Mouse (Mus musculus): ENCODE results near the gene Otud7b.
A peak's percentile ranks its signal among the peaks of the same experiment; 100 is the strongest.
"Not testable (repeated sequence)": the region's sequence is repeated elsewhere in the genome, so short reads cannot be mapped to it uniquely, and the experiment has no call there.

Gene Otud7b

DNA sequence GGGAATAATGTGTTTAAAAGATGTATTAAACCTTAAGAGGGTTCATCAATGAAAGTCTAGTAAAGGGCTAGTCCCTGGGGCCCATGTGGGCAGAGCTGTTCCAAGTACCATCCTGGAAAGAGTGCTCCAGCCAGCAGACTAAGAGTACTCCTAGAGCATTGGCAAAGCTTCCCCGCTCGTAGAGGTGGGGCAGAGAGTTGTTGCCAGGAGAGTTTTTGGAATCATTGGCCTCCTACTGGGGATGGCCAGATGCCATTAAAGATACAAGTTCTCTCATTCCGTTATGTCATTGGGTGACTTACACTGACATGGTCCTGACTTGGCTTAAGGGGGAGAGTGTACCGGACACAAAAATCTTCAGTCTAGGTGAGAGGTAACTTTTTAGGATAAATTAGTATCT is 75.2 kb downstream of the Otud7b start:
- DNase-seq (ENCODE audit: low spot score) = no peak

DNA sequence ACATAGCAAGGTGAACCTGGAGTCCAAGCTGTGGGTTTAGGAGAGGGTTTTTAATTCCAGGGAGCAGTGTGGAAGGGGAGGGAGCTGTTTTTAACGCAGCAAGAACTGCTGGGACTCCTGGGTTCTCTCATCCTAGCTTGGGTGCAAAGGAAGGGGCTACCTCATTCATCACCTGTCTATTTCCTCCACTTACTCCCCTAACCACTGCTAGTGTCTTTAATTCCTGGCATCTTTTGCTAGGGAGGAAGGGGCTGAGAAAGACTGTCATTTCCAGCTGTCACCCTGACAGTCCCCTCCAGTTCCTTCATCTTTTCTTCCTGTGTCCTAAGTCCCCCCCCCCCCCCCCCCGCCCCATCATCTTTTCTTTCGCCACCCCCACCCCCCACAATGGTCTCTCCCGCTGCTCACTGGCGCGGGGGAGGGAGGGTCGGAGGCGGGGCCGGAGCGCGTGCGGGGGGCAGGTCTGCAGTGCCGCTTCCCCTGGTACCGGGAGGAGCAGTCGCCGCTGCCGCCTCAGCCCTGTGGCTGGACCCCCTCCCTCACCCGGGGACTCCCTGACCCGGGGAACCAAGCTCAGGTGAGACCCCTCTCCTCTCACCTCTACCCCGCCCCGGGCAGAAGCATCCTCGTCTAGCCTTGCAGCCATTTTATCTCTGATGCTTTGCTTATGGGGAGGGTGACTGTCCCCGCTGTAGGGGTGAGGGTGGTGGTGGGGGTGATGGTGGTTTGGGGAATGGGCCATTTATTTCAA is 76.6 kb downstream of the Otud7b start, which contains the start of gene Sv2a:
Sv2a (plus strand) TSS at position 425 of the 751 bp plus-strand sequence.
- peak; percentile 70 for DNase-seq (ENCODE audit: low spot score)

DNA sequence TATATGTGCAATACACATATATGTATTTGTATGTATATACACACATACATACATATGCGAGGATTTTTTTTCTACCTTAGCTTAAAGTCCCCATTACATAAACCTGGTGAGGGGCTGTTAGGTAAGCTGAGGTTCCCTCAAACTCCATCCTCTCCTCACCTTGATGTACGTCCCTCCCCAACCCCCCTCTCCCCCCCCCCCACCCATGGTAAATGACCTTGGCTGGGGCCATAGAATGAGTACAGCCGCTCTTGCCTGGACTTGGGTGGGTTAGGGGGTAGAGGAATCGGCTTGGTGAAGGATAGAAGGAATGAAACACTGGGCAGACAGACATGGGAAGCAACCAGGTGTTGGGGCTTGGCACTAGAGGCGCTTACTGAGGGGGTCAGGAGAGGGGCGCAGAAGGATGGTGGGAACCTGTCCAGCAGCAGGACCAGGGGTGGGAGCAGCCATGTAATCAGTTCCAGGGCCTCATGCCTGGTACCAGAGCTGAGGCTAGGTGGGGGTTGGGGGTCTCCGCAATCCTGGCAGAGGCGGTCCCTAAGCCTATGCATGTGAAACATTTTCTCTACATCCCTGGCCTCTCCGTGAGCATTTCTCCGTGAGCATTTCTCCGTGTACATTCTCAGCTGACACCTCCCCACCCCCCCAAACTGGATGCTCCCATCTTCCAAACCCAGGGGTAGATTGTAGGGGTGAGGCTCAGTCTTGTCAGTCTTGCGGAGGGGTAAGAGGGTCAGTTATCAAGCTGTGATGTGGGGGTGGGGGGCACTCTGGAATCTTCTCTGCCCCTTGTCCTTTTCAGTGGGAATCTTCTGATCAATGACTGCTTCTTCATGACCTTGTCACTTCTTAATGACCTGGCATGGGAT is 77.4 kb downstream of the Otud7b start:
- no peak for DNase-seq (ENCODE audit: low spot score)

- DNase-seq (ENCODE audit: low spot score) = no peak
Measured at GRCm38 (mm10) chr3:96182382-96182776, 78.1 kb downstream of the Otud7b start.

DNA sequence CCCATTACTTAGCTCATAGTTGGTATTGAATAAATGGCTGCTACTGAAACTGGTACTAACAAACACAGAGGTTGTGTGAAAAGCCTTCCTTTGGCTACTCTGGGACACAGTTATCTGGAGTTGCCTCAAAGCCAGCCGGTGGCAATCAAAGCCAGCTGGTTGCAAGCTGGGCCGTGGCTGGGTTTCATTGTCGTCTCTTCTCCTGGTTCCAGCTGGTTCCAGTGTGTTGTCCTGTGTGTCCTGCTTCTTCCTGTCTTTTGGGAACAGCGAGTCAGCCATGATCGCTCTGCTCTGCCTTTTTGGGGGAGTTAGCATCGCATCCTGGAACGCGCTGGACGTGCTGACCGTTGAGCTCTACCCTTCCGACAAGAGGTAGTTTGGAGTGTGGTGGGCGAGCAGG is 88.7 kb downstream of the Otud7b start:
- no peak for DNase-seq (ENCODE audit: low spot score)

DNA sequence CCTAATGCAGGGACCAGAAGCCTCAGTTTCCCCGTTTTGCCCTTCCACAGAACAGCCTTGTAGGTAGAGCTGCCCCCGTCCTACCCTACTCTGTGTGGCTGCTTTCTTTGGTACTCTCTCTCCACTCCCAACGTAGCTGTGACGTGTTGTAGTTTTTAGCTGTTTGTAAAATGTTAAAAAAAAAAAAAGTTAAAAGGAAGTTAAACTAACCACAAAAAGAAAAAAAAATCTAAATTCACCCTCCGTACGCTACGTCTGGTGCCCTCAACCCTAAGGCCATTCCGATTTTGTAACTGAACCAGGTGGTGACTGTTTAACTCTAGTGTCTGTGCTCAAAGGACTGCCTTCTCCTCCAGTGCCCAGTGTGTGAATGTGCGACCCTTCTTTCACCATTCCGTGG is 90.6 kb downstream of the Otud7b start:
- DNase-seq (ENCODE audit: low spot score) = no peak

DNA sequence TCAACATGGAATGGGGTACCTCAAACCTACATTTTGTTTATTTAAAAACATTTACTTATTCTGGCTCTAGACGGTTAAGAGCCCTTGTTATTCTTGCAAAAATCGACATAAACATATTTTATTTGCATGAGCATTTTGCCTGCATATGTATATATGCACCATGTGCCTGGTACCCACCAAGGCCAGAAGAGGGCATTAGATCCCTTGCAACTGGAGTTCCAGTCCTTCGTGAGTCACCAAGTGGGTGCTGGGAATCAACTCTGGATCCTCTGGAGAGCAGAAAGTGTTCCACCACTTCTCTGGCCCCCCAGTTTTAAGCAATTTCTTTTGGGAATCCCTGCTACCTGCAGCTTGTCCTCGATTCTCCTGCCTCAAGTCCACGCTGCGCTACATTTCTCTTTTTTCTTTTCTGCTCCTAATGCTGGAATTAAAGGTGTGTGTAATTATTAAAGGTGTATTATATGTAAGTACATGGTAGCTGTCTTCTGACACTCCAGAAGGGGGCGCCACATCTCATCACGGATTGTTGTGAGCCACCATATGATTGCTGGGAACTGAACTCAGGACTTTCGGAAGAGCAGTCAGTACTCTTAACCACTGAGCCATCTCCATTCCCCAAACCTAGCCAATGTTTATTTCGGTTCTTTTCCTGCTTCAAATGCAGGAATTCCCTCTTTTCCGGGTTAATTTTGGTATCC is 91.4 kb downstream of the Otud7b start:
- DNase-seq (ENCODE audit: low spot score) = no peak

DNA sequence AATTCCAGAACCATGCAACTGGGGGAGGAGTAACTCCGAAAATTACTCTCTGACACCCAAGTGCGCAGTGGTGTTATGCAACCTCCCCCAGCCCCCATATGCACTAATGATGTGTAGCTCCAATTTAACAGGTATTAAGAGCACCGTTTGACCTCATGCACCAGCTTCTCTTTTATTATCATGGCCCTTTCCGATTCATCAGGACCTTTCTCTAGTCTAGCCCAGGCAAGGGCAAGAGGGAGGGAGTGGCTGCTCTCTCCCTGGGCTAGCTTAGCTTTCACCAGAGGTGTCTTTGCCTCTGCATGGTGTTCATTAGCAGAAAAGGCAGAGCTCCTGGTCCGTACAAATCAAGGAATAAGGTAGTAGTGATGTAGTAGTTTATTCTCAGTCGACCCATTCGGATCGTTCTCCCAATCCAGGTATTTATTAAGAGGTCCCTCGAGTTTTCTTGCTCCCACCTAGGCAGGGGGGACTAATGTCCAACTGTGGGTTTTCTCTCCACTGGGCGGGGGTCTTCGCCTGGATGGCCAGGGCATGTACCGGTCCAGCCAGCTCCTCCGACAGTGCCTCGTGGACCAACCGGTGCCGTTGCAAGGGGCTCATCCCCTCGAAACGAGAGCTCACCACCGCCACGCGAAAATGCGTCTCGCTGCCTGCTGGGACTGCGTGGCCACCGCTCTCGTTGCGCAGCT is 92.3 kb downstream of the Otud7b start:
- no peak for DNase-seq (ENCODE audit: low spot score)

DNA sequence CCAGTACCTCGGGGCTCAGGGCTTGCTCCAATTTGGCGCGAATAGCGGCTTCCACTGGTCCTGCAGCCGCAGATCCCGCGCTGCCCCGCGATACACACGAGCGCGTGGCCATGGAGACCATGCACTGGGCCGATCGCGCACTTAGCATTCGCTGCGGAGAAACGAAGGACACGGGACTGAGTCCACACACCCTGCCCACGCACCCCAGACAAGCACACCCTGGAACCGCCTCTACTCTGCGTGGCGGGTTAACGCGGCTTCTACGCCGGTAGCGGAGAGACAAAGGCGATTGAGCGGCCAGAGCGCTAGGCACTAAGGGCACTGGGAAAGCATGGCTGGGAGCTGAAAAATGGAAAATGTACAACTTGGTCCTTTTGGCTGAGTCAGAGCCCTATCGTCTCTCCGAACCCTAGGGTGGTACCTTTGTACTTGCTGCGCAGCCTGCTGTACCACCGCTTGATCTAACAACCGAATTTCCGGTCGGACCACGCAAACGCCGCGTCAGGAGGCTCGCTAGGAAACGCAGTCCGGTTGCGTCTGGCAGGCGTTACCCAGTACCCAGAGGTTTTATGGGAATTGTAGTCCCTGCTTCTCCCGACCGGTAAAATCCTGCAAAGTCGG is 92.9 kb downstream of the Otud7b start:
- DNase-seq (ENCODE audit: low spot score) = peak; percentile 92

- DNase-seq (ENCODE audit: low spot score) = no peak
Measured at GRCm38 (mm10) chr3:96198181-96198580, 93.9 kb downstream of the Otud7b start.

DNA sequence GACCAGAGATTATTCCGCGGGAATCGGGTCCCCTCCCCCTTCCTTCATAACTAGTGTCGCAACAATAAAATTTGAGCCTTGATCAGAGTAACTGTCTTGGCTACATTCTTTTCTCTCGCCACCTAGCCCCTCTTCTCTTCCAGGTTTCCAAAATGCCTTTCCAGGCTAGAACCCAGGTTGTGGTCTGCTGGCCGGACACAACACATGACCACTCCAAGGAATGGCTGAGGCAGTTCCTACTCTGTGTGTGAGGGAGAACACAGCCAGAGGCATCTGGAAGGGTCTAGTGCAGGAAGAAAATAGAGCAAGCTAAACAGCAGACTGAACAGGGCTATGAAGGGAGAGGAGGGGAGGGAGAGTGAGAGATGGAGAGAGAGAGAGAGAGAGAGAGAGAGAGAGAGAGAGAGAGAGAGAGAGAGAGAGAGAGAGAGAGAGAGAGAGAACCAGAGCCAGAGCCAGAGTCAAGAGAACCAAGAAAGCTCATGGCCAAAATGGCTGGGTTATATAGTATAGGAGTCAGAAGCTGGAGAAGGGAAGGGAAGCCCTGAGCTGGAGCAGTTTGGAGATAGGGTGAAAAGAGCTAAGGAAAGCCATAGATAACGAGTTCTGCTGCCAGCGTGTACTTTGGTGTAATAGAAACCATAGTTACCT is 94.4 kb downstream of the Otud7b start:
- not testable (repeated sequence) for DNase-seq (ENCODE audit: low spot score)

GRCm38 (mm10) chr3:96199731-96200130 is 95.4 kb downstream of the Otud7b start:
- no peak for DNase-seq (ENCODE audit: low spot score)

DNA sequence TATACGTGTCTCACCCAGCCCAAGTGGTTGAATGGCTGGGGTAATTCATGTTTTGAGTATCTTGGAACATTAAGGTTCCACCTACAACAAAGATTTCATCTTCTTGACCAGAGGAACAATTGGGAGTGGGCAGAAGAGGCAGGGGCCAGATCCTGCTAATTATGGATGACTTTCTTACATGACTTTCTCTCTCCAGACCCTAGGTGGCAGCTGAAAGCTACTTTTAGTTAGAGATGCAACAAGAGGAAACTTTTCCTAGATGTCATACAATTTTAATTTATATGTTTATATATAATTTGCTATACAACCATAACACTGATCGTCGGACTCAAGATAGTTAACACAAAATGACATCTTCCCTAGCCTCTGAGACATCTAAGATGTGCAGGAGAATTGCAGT is 103.5 kb downstream of the Otud7b start:
- DNase-seq (ENCODE audit: low spot score) = no peak

GRCm38 (mm10) chr3:96209242-96209641 is 104.9 kb downstream of the Otud7b start:
- no peak for DNase-seq (ENCODE audit: low spot score)
